Mouse (Mus musculus): ENCODE data around the gene Pdzk1. TPM values are rescaled to one million over a fixed set of nuclear protein-coding genes. Genes with fewer than 3 reads are reported as not detected.
A peak's percentile ranks its signal among the peaks of the same experiment; 100 is the strongest.

The Pdzk1 gene
- polyA plus RNA-seq, 1 experiment from 2014 or later: 16.0 TPM

DNA sequence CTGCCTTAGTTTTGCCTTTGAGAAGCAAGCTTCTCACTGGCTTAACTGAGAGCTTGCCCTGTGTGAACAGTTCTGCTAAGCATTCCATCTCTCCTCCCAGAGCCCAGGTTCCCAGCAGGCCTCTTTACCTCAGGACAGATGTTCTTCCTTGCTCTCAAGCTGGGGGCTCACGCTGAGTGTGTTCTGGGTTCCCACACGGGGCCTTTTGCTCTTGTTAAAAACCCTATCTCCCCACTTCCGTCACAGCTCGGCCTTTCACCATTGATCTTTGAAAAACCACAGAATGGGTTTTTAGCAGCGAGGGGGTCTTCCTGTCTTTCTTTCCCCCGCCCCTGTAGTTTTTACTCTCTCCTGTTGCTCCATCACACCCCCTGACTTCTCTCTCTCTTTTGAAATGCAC, 14.7 kb upstream of the Pdzk1 start:
- H3K27me3 ChIP-seq (replicated peaks): no peaks in the 10 kb centered on the region
- H3K4me1 ChIP-seq (replicated peaks): peaks cover 8% of the 10 kb centered on the region; the same call in 1 of the 2 replicates
- H3K27ac ChIP-seq: no peak overlapping the region
- no peak overlapping the region for H3K9ac ChIP-seq
- no peak overlapping the region for H3K4me3 ChIP-seq (replicated peaks)
- 61% methylated on average over 6 of the region's 6 CpGs for WGBS
- H3K4me2 ChIP-seq (replicated peaks): no peak overlapping the region
- no peaks in the 10 kb centered on the region for H3K36me3 ChIP-seq
- H3K9me3 ChIP-seq: no peaks in the 10 kb centered on the region
- ATAC-seq: no peak

GRCm38 (mm10) chr3:96820116-96820915, 8.8 kb upstream of the Pdzk1 start:
- no peak for ATAC-seq
- no peak overlapping the region for H3K4me3 ChIP-seq (replicated peaks)
- no peak overlapping the region for H3K27ac ChIP-seq
- H3K9me3 ChIP-seq: no peaks in the 10 kb centered on the region
- no peaks in the 10 kb centered on the region for H3K4me1 ChIP-seq (replicated peaks)
- no peak overlapping the region for H3K9ac ChIP-seq
- no peak overlapping the region for H3K4me2 ChIP-seq (replicated peaks)
- no peaks in the 10 kb centered on the region for H3K27me3 ChIP-seq (replicated peaks)
- no peaks in the 10 kb centered on the region for H3K36me3 ChIP-seq
- 76% methylated on average over 6 of the region's 6 CpGs for WGBS

GRCm38 (mm10) chr3:96821581-96821980, 7.5 kb upstream of the Pdzk1 start:
- Histone ChIP-seq H3K27me3 (replicated peaks) (no peaks in the 10 kb centered on the region), H3K9ac (no peak overlapping the region), H3K4me1 (replicated peaks) (no peaks in the 10 kb centered on the region), H3K36me3 (no peaks in the 10 kb centered on the region), H3K4me3 (replicated peaks) (no peak overlapping the region), H3K9me3 (no peaks in the 10 kb centered on the region), H3K4me2 (replicated peaks) (no peak overlapping the region), H3K27ac (no peak overlapping the region)
- 89% methylated on average over 4 of the region's 4 CpGs for WGBS
- ATAC-seq: no peak

GRCm38 (mm10) chr3:96823701-96824100, 5.4 kb upstream of the Pdzk1 start:
- WGBS: 33% methylated on average over 3 of the region's 3 CpGs
- Histone ChIP-seq H3K4me2 (replicated peaks) (no peak overlapping the region), H3K9ac (no peak overlapping the region), H3K27ac (peak overlapping the region; percentile 22; the same call in 1 of the 2 replicates), H3K9me3 (no peaks in the 10 kb centered on the region), H3K4me3 (replicated peaks) (no peak overlapping the region), H3K4me1 (replicated peaks) (no peaks in the 10 kb centered on the region), H3K36me3 (no peaks in the 10 kb centered on the region), H3K27me3 (replicated peaks) (no peaks in the 10 kb centered on the region)
- peak; percentile 82 for ATAC-seq

DNA sequence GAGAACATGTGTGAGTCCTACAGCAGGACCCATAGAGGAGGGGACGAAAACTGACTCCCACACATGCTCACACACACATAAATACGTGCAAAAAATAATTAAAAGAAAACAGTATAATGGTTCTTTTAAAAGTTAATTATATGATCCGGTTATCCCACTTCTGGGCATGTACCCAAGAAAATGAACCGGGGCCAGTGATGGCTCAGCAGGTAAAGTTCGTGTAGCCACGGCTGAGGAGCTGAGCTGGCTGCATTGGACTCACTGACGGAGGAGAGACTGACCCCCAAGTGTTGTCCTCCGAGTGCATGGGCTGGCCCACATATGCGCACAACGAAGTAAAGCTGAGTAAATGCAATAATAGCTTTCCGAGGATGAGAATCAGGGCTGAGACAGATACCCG, 4.5 kb upstream of the Pdzk1 start:
- H3K27me3 ChIP-seq (replicated peaks): no peaks in the 10 kb centered on the region
- no peak overlapping the region for H3K9ac ChIP-seq
- H3K4me1 ChIP-seq (replicated peaks): 0 out of 2 replicates have a peak, but pooled peaks cover 6% of the 10 kb centered on the region
- no peak for ATAC-seq
- no peak overlapping the region for H3K4me3 ChIP-seq (replicated peaks)
- no peak overlapping the region for H3K27ac ChIP-seq
- H3K36me3 ChIP-seq: no peaks in the 10 kb centered on the region
- 87% methylated on average over 12 of the region's 12 CpGs for WGBS
- no peak overlapping the region for H3K4me2 ChIP-seq (replicated peaks)
- no peaks in the 10 kb centered on the region for H3K9me3 ChIP-seq

DNA sequence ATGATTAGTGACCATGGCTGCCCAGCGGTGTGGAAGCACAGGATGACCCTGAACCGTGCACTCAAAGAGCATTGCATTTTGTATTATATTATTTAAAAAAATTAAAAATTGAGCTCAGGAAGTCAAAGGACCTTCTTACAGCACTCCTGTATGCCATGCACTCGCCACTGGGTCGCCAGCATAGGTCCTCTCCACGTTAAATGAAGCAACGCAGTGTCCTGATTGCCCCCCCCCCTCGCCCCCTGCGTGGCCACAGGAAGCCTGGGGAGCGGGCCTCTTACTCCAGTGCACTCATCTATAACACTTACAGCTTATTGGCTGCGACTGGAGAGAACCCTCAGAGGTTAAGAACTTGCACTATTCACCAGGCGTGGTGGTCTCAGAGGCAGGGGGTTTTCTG, 3.8 kb upstream of the Pdzk1 start:
- Histone ChIP-seq H3K27me3 (replicated peaks) (no peaks in the 10 kb centered on the region), H3K27ac (no peak overlapping the region), H3K9me3 (no peaks in the 10 kb centered on the region), H3K9ac (no peak overlapping the region), H3K4me1 (replicated peaks) (0 out of 2 replicates have a peak, but pooled peaks cover 6% of the 10 kb centered on the region), H3K4me2 (replicated peaks) (no peak overlapping the region), H3K4me3 (replicated peaks) (no peak overlapping the region), H3K36me3 (no peaks in the 10 kb centered on the region)
- WGBS: 56% methylated on average over 11 of the region's 11 CpGs
- no peak for ATAC-seq

DNA sequence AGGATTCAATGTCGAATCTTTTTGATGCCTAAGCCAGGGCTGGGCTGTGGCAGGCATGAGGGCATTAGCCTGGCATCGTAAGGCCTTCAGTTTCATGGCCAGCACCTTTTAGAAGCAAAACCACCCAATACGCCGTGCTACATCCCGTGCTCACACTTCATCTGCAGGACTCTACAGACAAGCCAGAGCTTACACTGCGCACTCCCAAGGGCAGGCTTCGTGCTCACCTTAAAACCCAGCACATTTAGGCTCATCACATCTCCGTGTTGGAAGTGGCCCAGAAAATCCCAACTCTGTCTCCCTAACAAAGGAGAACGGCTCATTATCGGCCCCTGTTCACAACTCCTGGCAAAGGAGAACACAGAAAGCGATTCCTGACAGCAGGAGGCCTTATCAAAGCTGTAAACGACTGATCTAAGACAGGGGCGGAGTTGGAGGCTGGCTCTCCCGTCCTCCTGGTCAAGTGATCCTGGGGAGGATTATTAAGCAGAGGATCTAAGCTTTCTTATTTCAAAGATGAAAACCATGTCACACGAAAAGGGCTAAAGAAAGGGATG, 698 bp upstream of the Pdzk1 start:
- Histone ChIP-seq H3K36me3 (no peaks in the 10 kb centered on the region), H3K9me3 (no peaks in the 10 kb centered on the region), H3K9ac (no peak overlapping the region), H3K27me3 (replicated peaks) (no peaks in the 10 kb centered on the region), H3K4me3 (replicated peaks) (no peak overlapping the region), H3K4me2 (replicated peaks) (peak overlapping the region; percentile 40), H3K4me1 (replicated peaks) (0 out of 2 replicates have a peak, but pooled peaks cover 6% of the 10 kb centered on the region), H3K27ac (no peak overlapping the region)
- ATAC-seq: no peak; the same call in 1 of the 2 replicates
- WGBS: 27% methylated on average over 15 of the region's 15 CpGs

GRCm38 (mm10) chr3:96829856-96830255, 772 bp downstream of the Pdzk1 start:
- Histone ChIP-seq H3K4me1 (replicated peaks) (0 out of 2 replicates have a peak, but pooled peaks cover 6% of the 10 kb centered on the region), H3K9me3 (no peaks in the 10 kb centered on the region), H3K27me3 (replicated peaks) (no peaks in the 10 kb centered on the region), H3K4me3 (replicated peaks) (no peak overlapping the region), H3K36me3 (no peaks in the 10 kb centered on the region), H3K4me2 (replicated peaks) (0 out of 2 replicates have a peak overlapping the region, but pooled peaks have one; percentile 7), H3K27ac (no peak overlapping the region), H3K9ac (no peak overlapping the region)
- WGBS: 70% methylated on average over 10 of the region's 10 CpGs
- ATAC-seq: peak; percentile 67

DNA sequence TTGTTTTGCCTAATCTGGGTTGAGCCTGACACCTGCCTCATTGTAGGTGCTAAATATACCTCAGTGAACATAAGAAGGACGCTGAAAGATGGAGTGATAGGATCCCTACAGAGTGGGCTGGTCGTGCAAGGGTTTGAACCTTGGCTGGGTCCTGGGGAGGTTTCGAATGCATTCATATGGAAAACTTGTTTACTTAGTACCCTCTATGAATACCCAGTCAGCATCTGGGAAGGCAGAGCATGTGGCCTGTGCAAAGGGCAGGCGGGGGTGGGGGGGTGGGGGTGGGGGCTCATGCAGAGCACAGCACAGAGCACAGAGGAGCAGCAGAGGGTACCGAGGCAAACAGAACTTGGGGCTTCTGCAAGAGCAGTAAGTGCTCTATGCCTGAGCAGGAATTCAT, 3.8 kb downstream of the Pdzk1 start:
- H3K4me3 ChIP-seq (replicated peaks): no peak overlapping the region
- WGBS: 49% methylated on average over 5 of the region's 5 CpGs
- H3K4me2 ChIP-seq (replicated peaks): no peak overlapping the region
- H3K27ac ChIP-seq: no peak overlapping the region
- H3K36me3 ChIP-seq: no peaks in the 10 kb centered on the region
- H3K27me3 ChIP-seq (replicated peaks): no peaks in the 10 kb centered on the region
- no peak overlapping the region for H3K9ac ChIP-seq
- no peak for ATAC-seq
- H3K4me1 ChIP-seq (replicated peaks): 0 out of 2 replicates have a peak, but pooled peaks cover 6% of the 10 kb centered on the region
- no peaks in the 10 kb centered on the region for H3K9me3 ChIP-seq

DNA sequence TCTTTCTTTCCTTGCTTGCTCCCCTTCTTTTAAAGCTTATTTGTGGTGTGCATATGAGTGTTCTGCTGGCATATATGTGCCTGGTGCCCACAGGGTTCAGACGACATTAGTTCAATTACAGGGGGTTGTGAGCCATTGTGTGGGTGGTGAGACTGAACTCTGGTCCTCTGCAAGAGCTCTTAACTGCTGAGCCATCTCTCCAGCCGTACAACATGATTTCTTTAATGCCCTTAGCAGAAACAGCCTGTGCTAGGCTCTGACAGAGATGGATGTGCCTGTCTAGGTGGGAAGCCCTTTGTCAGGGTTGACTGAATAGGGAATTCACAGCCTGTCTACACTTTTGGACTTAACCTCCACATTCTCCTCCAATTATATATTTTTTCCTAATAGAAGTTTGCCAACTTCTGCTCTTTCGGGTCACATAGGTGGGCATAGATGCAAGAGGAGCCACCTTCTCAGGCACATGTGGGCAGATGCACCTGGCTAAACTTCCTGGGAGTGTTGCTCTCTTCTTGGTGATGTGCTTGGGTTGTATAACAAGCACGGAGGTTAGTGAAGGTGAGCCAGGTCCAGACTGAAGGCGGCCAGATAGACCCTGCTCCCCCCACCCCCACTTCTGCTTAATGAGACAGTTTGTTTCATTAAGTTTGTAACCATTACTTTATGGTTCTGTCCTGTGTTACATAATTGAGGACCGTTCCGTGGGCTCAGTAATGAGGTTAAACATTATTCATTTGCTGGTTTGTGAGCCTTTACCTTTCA, 5.7 kb downstream of the Pdzk1 start:
- H3K4me1 ChIP-seq (replicated peaks): no peaks in the 10 kb centered on the region
- no peak overlapping the region for H3K4me3 ChIP-seq (replicated peaks)
- WGBS: 66% methylated on average over 7 of the region's 7 CpGs
- H3K36me3 ChIP-seq: no peaks in the 10 kb centered on the region
- no peak overlapping the region for H3K4me2 ChIP-seq (replicated peaks)
- no peak overlapping the region for H3K27ac ChIP-seq
- ATAC-seq: no peak
- no peak overlapping the region for H3K9ac ChIP-seq
- no peaks in the 10 kb centered on the region for H3K9me3 ChIP-seq
- no peaks in the 10 kb centered on the region for H3K27me3 ChIP-seq (replicated peaks)

GRCm38 (mm10) chr3:96836414-96836813, 7.3 kb downstream of the Pdzk1 start:
- Histone ChIP-seq H3K4me1 (replicated peaks) (no peaks in the 10 kb centered on the region), H3K27me3 (replicated peaks) (no peaks in the 10 kb centered on the region), H3K4me2 (replicated peaks) (no peak overlapping the region), H3K27ac (no peak overlapping the region), H3K4me3 (replicated peaks) (no peak overlapping the region), H3K36me3 (no peaks in the 10 kb centered on the region), H3K9ac (no peak overlapping the region), H3K9me3 (no peaks in the 10 kb centered on the region)
- ATAC-seq: no peak
- WGBS: 47% methylated on average over 2 of the region's 2 CpGs

DNA sequence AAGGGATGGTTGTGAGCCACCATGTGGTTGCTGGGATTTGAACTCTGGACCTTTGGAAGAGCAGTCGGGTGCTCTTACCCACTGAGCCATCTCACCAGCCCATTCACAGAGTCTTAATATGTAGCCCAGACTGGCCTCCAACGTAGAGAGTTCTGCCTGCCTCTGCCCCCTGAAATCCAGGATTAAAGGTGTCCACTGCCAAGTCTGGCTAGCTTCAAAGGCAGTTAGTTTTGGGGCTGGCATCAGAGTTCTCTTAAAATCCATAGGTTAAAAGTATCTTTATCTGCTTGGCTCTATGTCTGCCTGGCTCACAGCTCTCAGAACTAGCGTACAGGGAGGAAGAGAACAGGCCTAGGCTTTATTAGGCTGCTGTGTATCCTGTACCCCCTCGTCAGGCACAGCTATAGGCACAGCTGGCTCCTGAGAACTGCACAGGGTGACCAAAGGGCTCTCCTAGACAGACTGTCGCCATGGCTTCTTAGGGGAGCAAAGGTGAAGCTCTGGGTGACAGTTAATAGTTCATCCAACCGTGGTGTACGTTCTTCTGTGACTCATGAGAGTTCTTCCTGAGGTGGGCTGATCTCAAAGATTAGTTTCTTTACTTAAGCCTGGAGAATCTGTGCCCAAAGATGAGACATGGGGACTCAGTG, 10.0 kb downstream of the Pdzk1 start:
- Histone ChIP-seq H3K4me2 (replicated peaks) (no peak overlapping the region), H3K4me1 (replicated peaks) (no peaks in the 10 kb centered on the region), H3K36me3 (no peaks in the 10 kb centered on the region), H3K4me3 (replicated peaks) (no peak overlapping the region), H3K27ac (no peak overlapping the region), H3K27me3 (replicated peaks) (no peaks in the 10 kb centered on the region), H3K9ac (no peak overlapping the region), H3K9me3 (no peaks in the 10 kb centered on the region)
- WGBS: 61% methylated on average over 7 of the region's 7 CpGs
- ATAC-seq: peak; percentile 87
